Mouse (Mus musculus) urinary bladder, postnatal 36 days (tissue): ENCODE results near the gene Dync1li2.

ENCODE experiments used
- DNase-seq, 2 experiments: peaks; one replicate each; pipeline ENCODE4 v3.0.0; 2022; ENCODE audit warnings: low spot score in 2 of 2, mixed read lengths in 1 of 2

Dync1li2 gene

DNA sequence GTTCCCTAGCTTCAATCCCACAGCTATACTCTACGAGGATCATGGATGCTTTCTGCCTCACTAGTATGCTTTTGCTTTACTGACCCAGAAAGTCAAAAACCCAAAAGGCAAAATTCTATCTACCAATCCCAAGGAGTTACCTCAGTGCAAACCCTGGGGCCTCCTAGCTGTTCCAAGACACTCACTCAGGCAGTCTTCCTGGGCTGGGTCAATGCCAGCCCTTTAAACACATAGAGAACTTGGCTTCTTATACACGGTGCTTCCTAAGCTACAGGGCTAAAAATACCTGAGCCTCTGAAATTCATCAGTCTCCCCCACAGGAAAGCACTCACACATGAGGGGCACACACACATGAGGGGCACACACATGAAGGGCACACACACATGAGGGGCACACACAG is 59.6 kb downstream of the Dync1li2 start:
- DNase-seq = no peak

DNA sequence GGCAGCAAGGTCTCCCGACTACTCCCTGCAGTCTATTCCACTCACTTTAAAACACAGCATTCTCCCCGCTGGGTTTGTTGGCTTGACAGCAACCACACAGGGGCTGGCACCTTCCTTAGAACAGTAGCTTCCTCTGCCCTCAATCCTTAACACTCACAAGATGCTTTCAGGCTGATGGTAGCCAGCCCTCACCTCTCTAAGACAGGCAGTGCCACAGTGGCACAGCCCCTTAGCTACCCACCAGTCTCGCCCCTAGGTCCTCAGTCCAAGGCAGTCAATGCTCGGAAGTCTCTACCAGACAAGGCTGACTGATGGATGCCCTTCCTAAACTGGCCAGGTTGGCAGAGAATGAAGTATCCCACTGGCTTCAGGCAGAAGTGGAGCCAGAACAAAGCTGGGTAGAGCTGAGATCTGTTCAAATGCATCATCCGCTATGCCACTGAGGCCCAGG is 61.9 kb downstream of the Dync1li2 start:
- no peak for DNase-seq

DNA sequence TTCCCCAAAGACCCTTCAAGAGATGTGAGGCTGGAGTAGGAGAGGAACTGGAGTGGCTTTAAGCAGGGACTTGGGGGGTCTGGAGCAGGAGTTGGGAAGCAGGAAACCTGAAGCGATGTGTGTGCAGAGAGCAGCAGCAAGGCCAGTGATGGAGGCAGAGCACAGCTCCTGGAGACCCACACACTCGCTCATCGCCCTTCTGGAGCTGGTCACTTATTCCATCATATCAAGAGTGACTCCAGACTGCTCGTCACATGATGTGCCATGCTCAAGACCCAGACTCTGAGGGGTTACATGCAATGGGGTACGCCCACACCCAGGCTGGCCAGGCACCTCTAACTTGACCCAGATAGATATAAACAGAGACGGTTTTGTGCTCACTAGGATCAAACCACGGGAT is 62.6 kb downstream of the Dync1li2 start:
- no peak for DNase-seq

DNA sequence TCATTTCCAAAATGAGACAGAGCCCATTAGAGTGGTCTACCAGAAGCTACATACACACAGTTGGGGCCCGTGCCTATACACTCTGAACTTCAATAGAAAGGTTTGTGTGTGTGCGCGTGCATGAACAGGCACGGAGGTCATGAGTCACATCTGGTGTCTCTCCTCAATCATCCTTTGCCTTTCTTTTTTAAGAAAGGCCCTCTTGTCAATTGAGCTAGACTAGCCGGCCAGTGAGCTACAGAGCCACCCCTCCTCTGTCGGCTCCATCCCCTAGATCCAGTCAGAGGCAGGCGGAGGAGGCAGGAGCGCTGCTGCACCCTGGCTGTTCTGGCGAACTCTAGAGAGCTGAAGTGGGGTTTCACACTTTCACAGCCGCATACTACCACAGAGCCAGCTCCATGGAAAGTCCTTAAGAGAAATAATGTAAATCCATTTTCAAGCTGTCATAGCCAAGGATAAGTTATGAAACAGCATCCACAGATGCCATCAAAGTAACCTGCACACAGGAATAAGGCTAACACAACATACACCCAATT is 63.5 kb downstream of the Dync1li2 start:
- no peak for DNase-seq

DNA sequence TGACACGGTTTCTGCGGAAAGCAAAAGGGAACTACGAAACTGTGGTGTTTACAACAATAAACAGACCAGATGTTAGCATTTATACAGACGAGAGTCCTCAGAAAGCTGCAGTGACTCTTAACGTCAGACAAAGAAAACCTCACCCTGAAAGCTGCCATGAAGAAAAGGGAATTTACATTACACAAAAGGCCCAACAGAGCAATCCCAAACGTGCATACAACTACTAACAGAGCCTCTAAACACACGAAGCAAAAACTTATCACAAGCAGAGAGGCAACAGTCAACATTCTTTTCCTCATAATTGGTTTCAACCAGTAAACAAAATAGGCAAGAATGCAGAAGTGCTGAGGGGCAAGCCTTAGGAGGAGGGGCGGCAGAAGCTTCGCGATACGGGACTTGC is 66.2 kb downstream of the Dync1li2 start:
- DNase-seq = no peak

DNA sequence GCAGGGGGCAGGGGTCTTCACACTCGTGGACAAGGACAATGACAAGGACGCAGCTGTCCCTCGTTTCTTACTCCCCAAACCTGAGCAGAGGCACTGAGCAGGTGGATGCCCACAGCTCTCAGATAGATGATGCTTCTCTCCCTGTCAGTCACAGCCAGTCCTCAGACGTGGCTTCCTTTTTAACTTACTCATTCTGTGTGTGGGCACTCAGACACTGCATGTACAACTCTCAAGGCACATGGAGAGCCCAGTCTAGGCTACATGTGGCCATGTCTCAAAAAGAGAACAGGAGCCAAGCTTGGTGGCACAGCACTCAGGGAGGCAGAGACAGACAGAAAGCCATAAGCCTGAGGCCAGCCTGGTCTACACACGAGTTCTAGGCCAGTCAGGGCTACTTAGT is 66.9 kb downstream of the Dync1li2 start:
- DNase-seq = no peak

DNA sequence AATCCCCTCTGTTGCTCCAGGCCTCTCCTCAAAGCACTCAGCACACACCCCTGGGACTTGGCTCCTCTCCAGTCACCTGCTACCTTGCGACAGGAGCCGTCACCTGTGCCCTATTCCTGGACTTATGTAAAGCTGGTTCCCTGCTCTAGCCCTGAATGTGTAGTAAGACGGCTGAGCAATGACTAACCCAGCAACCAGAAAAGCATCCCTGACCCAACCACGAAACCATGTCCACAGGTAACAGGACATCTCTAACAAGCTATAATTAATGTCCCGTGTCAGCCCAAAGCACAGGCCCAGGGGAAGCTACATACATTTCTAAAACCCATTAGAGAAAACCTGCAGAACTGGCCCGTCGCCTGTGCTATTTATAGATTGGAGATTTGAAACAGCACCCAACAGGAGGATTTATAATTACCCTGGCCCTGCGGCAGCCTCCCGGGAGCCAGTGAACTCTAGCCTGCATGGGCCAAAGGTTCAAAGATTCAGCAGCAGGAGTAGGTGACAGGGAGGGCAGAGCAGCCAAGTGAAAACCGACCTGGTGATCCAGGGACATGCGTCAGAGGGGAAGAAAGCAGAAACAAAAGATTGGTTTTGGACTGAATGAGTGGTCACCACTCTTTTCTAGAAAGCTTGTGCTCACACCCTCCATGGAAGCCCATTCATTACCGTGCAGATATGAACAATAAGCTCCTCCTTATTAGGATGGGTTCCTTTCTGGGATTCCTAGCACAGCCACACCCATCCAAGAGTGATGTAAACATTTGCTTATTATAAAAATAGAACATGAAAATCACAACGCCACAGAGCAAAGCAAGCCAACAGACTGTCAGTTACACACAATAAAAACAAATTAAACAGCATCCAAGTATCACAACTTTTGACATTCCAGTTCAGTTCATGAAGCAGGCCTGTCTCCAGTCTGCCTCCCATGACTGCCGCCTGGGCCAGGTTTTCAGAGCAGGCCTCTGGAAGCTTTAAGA is 67.7 kb downstream of the Dync1li2 start:
- peak; percentile 68 to 81 for DNase-seq

DNA sequence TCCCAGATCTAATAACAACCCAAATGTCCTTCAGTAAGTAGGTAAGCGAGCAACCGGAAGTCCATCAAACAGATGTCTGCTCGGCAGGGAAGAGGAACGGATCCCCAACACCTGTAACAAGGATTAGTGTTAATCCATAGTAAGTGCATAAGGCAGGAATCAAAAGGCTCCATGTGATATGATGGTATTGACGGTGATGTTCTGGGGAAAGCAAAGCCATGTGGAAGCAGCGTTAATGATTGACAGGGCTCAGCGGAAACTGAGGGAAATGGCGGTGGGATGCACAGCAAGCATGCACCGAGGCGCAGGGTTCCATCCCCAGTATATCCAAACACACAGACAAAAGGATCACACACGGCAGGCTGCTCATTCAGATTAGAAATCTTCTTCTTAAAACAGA is 68.6 kb downstream of the Dync1li2 start:
- DNase-seq = no peak

DNA sequence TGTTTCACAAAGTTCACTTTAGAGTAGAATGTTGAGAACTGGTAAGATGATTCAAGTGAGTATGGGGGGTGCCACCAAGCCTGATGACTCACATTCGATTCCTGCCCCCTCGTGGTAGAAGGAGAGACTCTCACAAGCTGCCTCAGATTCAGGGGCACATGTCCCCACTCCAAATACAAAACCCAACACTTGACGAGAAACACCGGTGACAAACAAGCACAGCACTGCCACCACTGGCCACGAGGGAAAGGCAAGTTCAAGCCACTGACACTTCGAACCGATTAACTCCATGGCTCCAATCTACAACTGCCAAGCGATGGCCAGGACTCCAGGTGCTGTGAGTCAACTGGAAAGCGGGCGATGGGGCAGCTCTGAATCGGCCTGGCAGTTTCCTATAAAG is 69.1 kb downstream of the Dync1li2 start:
- DNase-seq = peak; percentile 22

DNA sequence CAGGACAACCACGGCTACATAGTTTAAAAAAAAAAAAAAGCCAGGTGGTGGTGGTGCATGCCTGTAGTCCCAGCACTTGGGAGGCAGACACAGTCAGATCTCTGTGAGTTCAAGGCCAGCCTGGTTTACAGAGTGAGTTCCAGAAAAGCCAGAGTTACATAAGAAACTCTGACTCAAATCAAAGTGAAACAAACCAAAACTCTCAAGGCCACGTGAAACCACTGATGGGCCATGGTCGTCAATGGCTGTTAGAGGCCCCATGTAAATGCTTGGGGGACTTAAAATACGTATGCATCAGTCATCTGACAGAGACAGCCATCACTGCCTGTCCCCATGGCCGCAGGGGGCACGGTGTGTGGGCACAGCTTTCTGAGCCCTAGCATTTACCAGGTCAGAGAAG is 71.7 kb downstream of the Dync1li2 start:
- DNase-seq = no peak

DNA sequence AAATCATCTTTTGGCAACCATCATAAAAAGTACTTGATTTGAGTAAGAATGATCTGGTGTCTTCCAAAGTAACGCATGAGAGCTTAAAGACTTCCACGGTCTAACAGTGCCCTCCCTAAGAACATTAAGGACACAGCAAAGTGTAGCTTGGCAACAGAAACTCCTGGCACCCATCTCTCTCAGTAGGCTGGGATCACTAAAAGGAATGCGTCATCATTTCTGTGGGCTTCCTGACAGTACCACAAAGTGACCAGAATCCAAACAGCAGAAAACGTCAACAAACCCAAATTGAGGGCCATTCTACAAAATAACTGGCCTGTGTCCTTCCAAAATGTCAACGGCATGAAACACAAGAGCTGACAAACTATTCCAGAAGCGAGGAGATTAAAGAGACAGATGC is 72.8 kb downstream of the Dync1li2 start:
- no peak for DNase-seq

DNA sequence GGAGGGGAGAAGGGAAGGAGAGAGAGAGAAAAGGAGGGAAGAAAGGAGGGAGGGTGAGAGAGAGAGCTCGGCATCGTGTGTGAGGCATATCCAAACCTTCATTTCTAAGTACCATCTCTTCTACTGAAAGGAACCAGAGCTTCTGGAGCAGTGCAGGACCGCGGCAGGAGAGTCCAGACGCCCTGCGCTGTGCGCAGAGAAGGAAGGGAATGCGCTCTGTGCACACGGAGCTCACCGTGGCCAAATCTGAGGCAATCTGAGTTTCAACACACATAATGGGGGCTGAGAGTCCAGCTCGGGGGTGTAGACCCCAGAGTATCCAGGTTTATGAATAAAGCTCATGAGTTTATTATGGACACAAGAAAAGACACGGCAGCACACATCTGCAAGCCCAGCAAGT is 73.3 kb downstream of the Dync1li2 start:
- DNase-seq = no peak
